Comparison of ENCODE assay signal across 23 mouse cellular contexts in genomic region chr10:115626678-115627077, GRCm38 (mm10). TPM values are rescaled to one million over a fixed set of nuclear protein-coding genes. Genes with fewer than 3 reads are reported as not detected.
DNase-seq lines count a peak whose midpoint lies in the region; ATAC-seq lines count a peak whose summit lies in the region.
"Had no signal": no experiment of that assay in that cellular context is flagged by ENCODE, and none has a peak within 500 bp of the region (broad histone marks: within the 10 kb centered on the region; RNA-seq: fewer than 3 reads in every experiment).

No protein-coding gene starts in this region.

- H3K4me3 ChIP-seq in neural tube, embryonic 12.5 days: no peak overlapping the region
- H3K4me3 ChIP-seq in neural tube, embryonic 14.5 days (ENCODE audit: low read depth, low read length): no peak overlapping the region
- H3K4me3 ChIP-seq: embryonic facial prominence, embryonic 13.5 days; embryonic facial prominence, embryonic 15.5 days; forebrain, embryonic 10.5 days; forebrain, embryonic 12.5 days had no signal

- no peak overlapping the region for H3K4me2 ChIP-seq in neural tube, embryonic 12.5 days (replicated peaks)
- no peak overlapping the region for H3K4me2 ChIP-seq in neural tube, embryonic 14.5 days (ENCODE audit: low read depth, low read length)
- H3K4me2 ChIP-seq: embryonic facial prominence, embryonic 13.5 days; embryonic facial prominence, embryonic 15.5 days; forebrain, embryonic 12.5 days had no signal

- H3K9me3 ChIP-seq in neural tube, embryonic 12.5 days: no peaks in the 10 kb centered on the region
- no peaks in the 10 kb centered on the region for H3K9me3 ChIP-seq in neural tube, embryonic 14.5 days (ENCODE audit: control insufficient read depth, low read length)
- H3K9me3 ChIP-seq: embryonic facial prominence, embryonic 13.5 days; embryonic facial prominence, embryonic 15.5 days; forebrain, embryonic 10.5 days; forebrain, embryonic 12.5 days had no signal

- H3K27me3 ChIP-seq in neural tube, embryonic 12.5 days (replicated peaks): no peaks in the 10 kb centered on the region
- H3K27me3 ChIP-seq in neural tube, embryonic 14.5 days (ENCODE audit: control insufficient read depth, insufficient read depth, low read length): no peaks in the 10 kb centered on the region
- H3K27me3 ChIP-seq: embryonic facial prominence, embryonic 13.5 days; embryonic facial prominence, embryonic 15.5 days; forebrain, embryonic 12.5 days had no signal

- ATAC-seq in neural tube, embryonic 12.5 days (ENCODE audit: low FRiP score, low read depth): 0 out of 2 replicates have a peak, but pooled peaks have one; percentile 33
- ATAC-seq in neural tube, embryonic 14.5 days (ENCODE audit: low read depth): 0 out of 2 replicates have a peak, but pooled peaks have one; percentile 51
- ATAC-seq: forebrain, embryonic 14.5 days; forebrain, embryonic 16.5 days had no signal

- H3K27ac ChIP-seq in neural tube, embryonic 12.5 days: no peak overlapping the region
- no peak overlapping the region for H3K27ac ChIP-seq in neural tube, embryonic 14.5 days (ENCODE audit: low read depth, low read length)
- H3K27ac ChIP-seq: embryonic facial prominence, embryonic 13.5 days; embryonic facial prominence, embryonic 15.5 days; forebrain, embryonic 10.5 days; forebrain, embryonic 12.5 days had no signal

- H3K4me1 ChIP-seq in neural tube, embryonic 12.5 days: no peaks in the 10 kb centered on the region; the same call in 1 of the 2 replicates
- H3K4me1 ChIP-seq in neural tube, embryonic 14.5 days (ENCODE audit: control insufficient read depth, insufficient read depth, low read length): no peaks in the 10 kb centered on the region

- H3K9ac ChIP-seq in neural tube, embryonic 12.5 days: no peak overlapping the region
- no peak overlapping the region for H3K9ac ChIP-seq in neural tube, embryonic 14.5 days (replicated peaks; ENCODE audit: low read depth, low read length)
- H3K9ac ChIP-seq: embryonic facial prominence, embryonic 13.5 days; embryonic facial prominence, embryonic 15.5 days; forebrain, embryonic 12.5 days had no signal

- DNase-seq in neural tube, embryonic 10.5 days (ENCODE audit: extremely low spot score, low spot score): no peak
- DNase-seq in fibroblast of lung, adult 2 months (ENCODE audit: low read depth): peak; percentile 10
- no peak for DNase-seq in urinary bladder, postnatal 4 days (ENCODE audit: low spot score in 2 of 2)
- no peak for DNase-seq in c-Kit-positive CD71-positive TER-119-positive erythroid progenitor cells, embryonic 14.5 days (ENCODE audit: low spot score)
- DNase-seq in cerebellum, adult 9-11 months: no peak
- DNase-seq: adrenal gland, adult 2 months; adrenal gland, postnatal 10 days; adrenal gland, postnatal 25 days; cerebellum, adult 11-12 months; cerebellum, adult 2 months; cerebellum, adult 9-10 months; cerebellum, postnatal 14 days; cerebellum, postnatal 36 days; embryo, embryonic 11 days had no signal

- 82% methylated on average over 6 of the region's 6 CpGs for WGBS in neural tube, embryonic 12.5 days
- 67% methylated on average over 6 of the region's 6 CpGs for WGBS in neural tube, embryonic 14.5 days

- no peaks in the 10 kb centered on the region for H3K36me3 ChIP-seq in neural tube, embryonic 12.5 days
- no peaks in the 10 kb centered on the region for H3K36me3 ChIP-seq in neural tube, embryonic 14.5 days (ENCODE audit: control insufficient read depth, insufficient read depth, low read length)
- H3K36me3 ChIP-seq: embryonic facial prominence, embryonic 13.5 days; embryonic facial prominence, embryonic 15.5 days; forebrain, embryonic 10.5 days; forebrain, embryonic 12.5 days had no signal

RNA-seq across cellular contexts. Expression of gene Lgr5, which starts 39.1 kb away (rescaled TPM):
- polyA plus RNA-seq in neural tube, embryonic 12.5 days (2016; fragmentation: Nextera tagmentation; extraction: Ambion mirVana): 4.8 and 5.8 TPM in 2 replicates
- 3.0 and 5.3 TPM in 2 replicates for polyA plus RNA-seq in neural tube, embryonic 14.5 days (2014; fragmentation: Nextera tagmentation; extraction: Ambion mirVana)

RNA-seq across cellular contexts. Expression of gene A930009A15Rik, which starts 56.9 kb away (rescaled TPM):
- polyA plus RNA-seq in neural tube, embryonic 12.5 days (2016; fragmentation: Nextera tagmentation; extraction: Ambion mirVana): 0.25 and 0.95 TPM in 2 replicates
- polyA plus RNA-seq in neural tube, embryonic 14.5 days (2014; fragmentation: Nextera tagmentation; extraction: Ambion mirVana): 0.35 and 0.36 TPM in 2 replicates
- polyA plus RNA-seq: adrenal gland, adult 2 months; C2C12; embryonic facial prominence, embryonic 13.5 days; embryonic facial prominence, embryonic 15.5 days; forebrain, embryonic 10.5 days; forebrain, embryonic 12.5 days; forebrain, embryonic 14.5 days had no signal
